Mouse (Mus musculus) urinary bladder, adult 18-20 months (tissue): ENCODE results near the gene Rpl23a.
"Not testable (repeated sequence)": the region's sequence is repeated elsewhere in the genome, so short reads cannot be mapped to it uniquely, and the experiment has no call there.

Experiments used
- DNase-seq, 2 experiments: peaks; one replicate each; pipeline ENCODE4 v3.0.0; 2022; ENCODE audit warnings: low spot score in 2 of 2, mixed read lengths in 2 of 2

Rpl23a gene

DNA sequence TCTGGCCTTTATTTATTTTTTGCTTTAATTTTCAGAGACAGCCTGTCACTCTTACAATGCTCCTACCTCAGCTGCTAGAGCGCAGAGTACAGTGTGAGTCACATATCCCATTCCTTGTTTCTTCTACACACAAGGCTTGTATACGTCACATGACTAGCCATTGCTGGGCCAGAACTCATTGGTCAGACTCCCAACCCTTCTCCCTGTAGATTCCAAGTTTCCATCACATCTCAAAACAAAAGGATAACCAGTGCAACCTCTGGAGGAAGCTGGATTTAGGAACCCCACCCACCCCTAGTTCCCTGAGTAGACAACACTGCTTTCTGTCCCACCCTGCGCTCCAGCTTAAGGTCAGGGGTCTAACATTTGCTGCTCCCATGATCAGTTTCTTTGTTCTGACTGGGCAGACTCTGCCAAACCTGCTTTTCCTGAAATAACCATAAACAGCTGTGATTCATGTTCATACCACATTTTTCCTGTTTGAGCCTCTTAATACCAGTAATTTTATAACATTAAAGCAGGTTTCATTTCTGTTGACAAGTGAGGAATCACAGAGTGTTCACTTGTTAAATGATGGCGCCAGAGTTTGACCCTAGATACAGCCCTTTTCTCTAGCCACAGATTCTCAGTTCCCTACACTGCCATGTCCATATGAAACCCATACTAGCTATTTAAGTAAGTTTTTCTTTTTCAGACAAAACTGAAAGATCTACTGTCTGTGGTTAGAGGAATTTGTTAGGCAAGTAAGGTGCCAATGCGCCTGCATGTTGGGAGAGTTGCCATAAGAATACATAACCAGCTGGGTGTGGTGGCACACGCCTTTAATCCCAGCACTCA lies 36.5 kb downstream of the Rpl23a start:
- peak in 1 of 2 experiments; percentile 42 for DNase-seq

DNA sequence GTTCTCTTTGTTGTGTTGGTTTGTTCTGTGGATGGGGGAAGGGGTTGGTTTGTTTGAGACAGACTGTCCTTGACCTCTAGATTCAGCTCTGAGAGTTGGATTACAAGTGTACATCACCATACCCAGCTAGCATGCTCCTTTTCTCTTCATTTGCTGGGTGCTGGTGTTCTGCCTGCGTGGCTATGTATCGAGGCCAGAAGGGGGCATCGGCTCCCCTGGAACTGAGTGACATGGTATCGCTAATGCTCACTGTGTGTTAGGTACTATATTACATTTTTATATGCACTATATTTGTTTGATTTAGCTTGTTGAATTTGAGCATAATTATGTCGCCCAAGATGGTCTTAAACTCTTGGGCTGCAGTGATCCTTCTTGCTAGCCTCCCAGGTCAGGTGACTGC lies 37.2 kb downstream of the Rpl23a start:
- DNase-seq: no peak

DNA sequence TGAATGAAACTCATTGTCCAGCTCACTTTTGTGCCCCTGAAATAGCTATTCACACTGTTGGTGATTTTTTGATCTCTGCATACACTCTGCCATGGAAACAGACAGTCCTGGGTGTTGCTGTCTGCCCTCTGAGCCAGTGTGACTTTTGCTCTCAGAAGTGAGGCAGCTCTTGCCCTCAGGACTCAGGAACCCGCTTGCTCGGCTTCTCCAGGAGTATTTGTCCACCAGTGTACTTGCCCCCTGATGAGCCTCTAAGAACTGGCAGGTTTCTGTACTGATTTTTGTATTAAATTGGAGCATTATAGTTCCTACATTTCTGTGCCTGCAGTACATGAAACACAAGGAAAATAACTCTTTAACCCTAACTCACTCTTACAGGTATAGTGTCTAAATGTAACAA lies 39.9 kb downstream of the Rpl23a start:
- no peak for DNase-seq

DNA sequence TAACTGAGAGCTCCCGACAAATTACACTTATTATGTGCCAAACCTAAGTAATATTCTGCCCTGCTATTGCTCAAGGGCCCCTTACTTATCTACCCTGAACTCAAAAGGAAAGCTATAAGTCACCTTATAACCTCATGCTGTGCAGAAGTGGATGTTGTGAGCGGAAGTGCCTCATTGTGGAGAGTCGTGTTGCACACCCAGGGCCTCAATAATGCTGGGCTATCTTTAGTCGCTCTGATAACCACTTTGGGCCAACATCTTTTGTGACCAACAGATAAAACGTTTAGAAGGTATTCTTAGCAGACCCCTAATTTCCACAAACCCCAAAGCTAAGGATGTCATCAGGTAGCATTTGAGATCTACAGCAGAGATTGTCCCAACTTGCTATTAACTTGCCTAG lies 42.7 kb downstream of the Rpl23a start:
- no peak for DNase-seq

DNA sequence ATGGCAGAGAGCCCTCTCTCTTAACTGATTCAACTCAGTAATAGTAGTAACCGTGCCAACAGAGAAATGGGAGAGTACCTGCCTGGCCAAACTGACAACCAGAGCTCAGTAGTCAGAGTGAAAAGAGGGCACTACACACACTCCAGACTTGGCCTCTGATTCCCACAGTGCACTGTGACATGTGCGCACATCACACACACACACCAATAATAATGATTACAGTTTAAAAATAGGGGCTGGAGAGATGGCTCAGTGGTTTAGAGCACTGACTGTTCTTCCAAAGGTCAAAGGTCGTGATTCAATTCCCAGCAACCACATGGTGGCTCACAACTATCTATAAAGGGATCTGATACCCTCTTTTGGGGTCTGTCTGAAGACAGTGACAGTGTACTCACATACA lies 45.4 kb downstream of the Rpl23a start:
- DNase-seq: no peak

DNA sequence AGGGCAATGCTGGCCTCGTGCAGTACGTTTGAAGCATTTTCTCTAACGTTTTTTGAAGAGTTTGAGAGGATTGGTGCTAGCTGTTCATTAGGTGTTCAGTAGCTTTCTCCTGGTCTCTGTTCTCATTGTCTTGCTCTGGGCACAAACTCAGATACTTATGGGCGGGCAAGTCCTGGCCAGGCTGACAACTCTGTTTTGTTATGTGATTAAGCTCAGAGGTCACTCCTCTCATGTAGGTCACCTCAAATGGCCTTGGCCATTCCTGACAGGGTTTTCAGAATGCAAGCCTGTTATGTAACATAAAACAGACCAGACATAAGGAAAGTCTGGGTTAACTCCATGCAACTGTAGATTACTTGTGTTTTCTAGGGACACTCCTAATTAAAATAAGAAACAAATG lies 45.8 kb downstream of the Rpl23a start:
- no peak for DNase-seq

DNA sequence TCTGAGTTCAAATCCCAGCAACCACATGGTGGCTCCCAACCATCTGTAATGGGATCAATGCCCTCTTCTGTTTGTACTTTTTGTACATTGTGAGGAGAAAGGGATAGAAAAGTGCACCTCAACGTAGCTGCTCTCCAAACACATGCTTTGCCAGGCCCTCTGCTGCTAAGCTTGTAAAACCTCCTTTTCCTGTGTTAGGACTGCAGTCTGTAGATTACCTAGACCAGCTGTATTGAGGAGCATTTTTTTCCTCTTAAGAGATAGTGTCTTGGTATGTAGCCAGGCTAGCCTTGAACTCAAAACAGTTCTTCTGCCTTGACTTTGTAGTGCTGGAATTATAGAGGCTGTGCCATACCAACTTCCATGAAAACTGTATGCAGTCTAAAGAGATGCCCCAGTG lies 47.3 kb downstream of the Rpl23a start:
- no peak for DNase-seq

DNA sequence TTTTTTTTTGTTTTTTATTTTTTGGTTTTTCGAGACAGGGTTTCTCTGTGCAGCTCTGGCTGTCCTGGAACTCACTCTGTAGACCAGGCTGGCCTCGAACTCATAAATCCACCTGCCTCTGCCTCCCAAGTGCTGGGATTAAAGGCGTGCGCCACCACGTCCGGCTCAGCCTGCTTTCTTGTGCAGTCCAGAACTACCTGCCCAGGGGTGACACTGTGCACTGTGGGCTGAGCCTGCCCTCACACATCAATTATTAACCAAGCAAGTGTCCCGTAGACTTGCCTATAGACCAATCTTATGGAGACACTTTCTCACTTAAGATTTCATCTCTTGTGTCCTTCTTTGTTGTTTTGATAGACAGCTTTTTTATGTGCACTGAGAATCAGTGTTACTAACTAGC lies 48.1 kb downstream of the Rpl23a start:
- DNase-seq: not testable (repeated sequence)

DNA sequence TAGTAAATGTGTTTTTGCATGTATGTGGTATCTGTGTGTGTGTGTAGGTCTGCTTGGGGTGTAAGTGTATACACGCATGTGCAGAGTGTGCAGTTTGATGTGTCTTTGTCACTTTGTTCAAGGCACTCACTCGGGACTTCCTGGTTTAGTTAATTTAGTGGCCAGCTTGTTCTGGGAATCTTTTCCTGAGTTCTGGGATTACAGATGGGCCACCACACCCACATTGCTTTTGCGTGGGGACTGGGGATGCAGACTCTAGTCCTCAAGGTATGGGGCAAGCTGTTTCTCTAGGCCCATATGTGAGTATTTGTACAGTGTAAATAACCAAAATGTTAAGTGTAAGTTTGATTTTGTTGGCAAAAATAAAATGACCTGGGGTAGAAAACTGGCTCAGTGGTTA lies 49.0 kb downstream of the Rpl23a start:
- DNase-seq: no peak

DNA sequence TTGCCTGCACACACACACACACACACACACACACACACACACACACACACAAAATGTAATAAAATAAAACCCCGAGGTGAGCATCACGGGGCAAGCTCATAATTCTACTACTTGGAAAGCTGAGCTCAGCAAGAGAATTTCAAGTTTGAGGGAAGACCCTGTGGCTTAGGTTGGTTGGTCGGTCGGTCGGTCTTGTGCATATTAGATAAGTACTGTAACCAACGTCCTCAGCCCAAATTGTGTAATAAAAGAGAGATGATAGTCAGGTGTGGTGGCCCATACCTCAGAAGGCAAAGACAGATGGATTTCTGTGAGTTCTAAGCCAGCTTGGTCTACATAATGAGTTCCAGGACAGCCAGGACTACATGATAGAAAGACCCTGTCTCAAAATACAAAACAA lies 49.5 kb downstream of the Rpl23a start:
- DNase-seq: no peak
